Mouse (Mus musculus) 3T3-L1 (cell line): ENCODE results near the gene Tmem252.

Experiments used
- DNase-seq: peaks from one replicate; pipeline ENCODE4 v3.0.0-alpha.2; 2015; ENCODE audit warnings: low read depth, low spot score

Tmem252 gene

DNA sequence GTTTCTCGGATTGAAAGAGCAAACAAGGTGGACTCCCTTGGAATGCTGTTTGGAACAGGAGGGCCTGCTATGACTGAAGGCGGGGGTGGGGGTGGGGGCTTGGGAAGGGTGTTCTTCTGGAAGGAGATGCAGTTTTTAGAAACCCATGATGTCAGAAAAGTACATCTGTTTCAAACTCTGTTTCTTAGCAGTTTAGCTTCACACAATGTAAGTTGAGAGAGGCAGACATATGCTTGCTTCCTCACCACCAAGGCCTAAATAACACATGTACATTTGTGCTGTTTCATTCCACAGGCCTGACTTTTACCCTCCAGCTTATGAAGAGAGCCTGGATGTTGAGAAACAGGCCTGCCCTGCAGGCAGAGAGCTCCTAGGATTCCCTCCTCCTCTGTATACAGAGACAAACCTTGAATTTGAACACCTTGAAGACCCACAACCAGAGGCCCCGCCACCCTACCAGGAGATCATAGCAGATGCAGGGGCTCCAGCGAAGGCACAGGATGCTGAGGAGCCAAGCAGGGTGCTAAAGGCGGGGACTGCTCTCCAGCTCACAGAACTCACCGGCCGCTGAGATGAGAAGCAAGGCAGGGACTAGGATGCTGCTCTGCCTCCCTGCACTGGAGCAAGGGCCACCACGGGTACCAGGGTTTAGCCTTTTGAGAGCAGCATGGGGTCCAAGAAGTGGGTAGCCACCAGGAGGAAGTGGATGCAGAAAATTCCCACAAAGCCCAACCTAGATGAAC, 3.6 kb downstream of the Tmem252 start:
- no peak for DNase-seq

GRCm38 (mm10) chr19:24683016-24683720, 9.4 kb downstream of the Tmem252 start:
- no peak for DNase-seq

GRCm38 (mm10) chr19:24686411-24686810, 12.6 kb downstream of the Tmem252 start:
- DNase-seq = no peak

- DNase-seq = no peak
Measured at GRCm38 (mm10) chr19:24688327-24688726, 14.5 kb downstream of the Tmem252 start.

- DNase-seq = no peak
Measured at GRCm38 (mm10) chr19:24689531-24689930, 15.7 kb downstream of the Tmem252 start.

DNA sequence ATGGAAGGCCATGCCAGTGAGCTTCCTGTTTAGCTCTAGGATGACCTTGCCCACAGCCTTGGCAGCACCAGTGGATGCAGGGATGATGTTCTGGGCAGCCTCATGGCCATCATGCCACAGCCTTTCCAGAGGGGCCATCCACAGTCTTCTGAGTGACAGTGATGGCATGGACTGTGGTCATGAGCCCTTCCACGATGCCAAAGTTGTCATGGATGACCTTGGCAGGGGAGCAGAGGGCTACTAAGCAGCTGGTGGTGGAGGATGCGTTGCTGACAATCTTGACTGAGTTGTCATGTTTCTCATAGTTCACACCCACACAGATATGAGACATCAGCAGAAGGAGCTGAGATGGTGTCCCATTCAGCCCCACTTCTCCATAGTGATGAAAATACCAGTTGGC, 18.9 kb downstream of the Tmem252 start:
- no peak for DNase-seq

- DNase-seq = no peak
Measured at GRCm38 (mm10) chr19:24697946-24698345, 24.1 kb downstream of the Tmem252 start.

GRCm38 (mm10) chr19:24698651-24699050, 24.8 kb downstream of the Tmem252 start:
- no peak for DNase-seq

- no peak for DNase-seq
Measured at GRCm38 (mm10) chr19:24699196-24699595, 25.4 kb downstream of the Tmem252 start.

GRCm38 (mm10) chr19:24699910-24700309, 26.1 kb downstream of the Tmem252 start:
- peak; percentile 43 for DNase-seq

DNA sequence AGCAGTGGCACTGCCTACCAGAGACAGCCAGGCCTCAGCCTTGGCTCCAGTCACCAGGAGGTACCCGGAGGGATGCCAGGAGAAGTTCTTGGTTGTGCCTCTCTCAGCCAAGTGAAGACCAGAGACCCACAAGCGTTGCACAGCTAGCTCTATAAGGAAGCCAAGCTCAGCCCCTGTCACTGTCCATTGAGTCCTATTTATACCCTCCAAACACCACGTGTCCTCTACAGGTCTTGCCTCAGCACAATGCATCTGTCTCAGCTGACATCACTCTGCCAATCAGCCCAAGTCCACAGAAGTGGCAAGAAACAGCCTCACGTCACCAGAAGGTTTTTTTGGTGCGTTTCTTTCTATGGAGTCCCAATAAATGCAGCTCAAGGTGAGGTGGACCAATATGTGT, 26.9 kb downstream of the Tmem252 start:
- no peak for DNase-seq

DNA sequence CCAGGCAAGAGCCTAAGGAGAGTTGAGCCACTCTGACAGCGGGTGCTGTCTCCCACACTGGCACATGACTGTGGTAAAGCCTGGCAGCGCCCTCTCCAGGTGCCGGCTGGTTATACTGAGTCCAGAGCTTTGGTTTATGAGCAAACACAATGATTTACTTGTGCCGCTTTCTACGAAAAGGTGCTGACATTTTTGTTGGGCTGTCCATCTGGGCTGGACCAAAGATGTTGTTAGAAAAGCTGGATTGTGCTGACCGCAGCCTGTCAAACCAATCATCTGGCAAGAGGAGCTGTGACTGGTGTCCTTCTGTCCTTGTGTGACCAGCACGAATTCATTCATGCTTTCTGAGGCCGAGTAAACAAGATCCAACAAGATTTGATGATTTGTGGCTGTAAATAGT, 27.9 kb downstream of the Tmem252 start:
- no peak for DNase-seq

DNA sequence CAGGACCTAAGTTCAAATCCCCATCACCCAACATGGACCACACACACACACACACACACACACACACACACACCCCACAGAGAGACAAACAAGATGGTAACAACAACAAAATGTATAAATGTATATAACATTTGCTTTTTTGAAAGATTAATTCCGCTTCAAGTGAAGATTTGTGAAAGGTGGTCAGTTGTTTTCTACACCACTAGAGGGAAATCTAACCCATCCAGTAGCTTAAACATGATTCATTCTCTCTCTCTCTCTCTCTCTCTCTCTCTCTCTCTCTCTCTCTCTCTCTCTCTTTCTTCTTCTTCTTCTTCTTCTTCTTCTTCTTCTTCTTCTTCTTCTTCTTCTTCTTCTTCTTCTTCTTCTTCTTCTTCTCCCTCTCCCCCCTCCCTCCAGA, 29.4 kb downstream of the Tmem252 start:
- peak; percentile 49 for DNase-seq

- no peak for DNase-seq
Measured at GRCm38 (mm10) chr19:24703680-24704079, 29.9 kb downstream of the Tmem252 start.

GRCm38 (mm10) chr19:24704326-24704725, 30.5 kb downstream of the Tmem252 start:
- DNase-seq = no peak

DNA sequence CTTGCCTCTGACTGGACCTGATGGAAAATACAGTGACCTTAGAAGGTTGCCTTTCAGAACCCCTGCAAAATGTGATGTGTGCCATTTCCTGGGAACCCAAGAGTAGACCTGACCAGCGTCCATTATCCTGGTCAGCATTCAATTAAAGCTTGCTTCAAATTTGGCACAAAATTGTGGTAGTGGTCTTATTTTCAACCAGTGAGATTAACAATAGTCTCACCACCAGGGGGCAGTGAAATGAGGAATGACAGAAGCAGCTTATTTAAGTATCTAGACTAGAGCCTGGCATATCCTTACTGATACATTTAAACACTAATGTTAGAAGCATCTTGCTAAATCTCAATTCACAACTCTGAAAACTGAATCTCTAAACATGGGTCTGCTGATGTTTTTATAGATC, 31.6 kb downstream of the Tmem252 start:
- DNase-seq = peak; percentile 60

- DNase-seq = no peak
Measured at GRCm38 (mm10) chr19:24707071-24707906, 33.5 kb downstream of the Tmem252 start.

- no peak for DNase-seq
Measured at GRCm38 (mm10) chr19:24708032-24708431, 34.2 kb downstream of the Tmem252 start.

- no peak for DNase-seq
Measured at GRCm38 (mm10) chr19:24716303-24717097, 42.7 kb downstream of the Tmem252 start.

GRCm38 (mm10) chr19:24718021-24718420, 44.2 kb downstream of the Tmem252 start:
- peak; percentile 90 for DNase-seq

- DNase-seq = no peak
Measured at GRCm38 (mm10) chr19:24719504-24719903, 45.7 kb downstream of the Tmem252 start.
